Mouse (Mus musculus): Measurements from ENCODE around the gene Atrnl1. TPM values are rescaled to one million over a fixed set of nuclear protein-coding genes. Genes with fewer than 3 reads are reported as not detected.
"Not testable (repeated sequence)": the region's sequence is repeated elsewhere in the genome, so short reads cannot be mapped to it uniquely, and the experiment has no call there.

The Atrnl1 gene
- polyA plus RNA-seq, 1 experiment from 2014 or later = 7.8 TPM

DNA sequence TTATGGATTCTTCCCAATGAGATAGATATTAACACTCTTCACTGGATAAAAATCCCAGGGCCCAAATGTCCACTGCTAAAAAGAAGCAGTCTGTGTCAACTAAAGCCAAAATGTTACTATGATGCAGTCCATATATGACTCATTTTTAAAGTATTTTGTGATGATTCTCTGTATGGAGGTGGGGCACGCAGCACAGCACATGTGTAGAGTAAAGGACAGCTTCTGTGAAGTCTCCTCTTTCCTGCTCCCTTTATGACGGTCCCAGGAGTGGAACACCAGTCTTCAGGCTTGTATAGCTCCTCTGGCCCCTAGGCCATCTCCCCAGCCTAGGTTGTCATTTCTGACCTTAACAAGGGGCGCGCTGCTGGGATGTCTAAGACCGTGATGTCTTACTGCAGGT, 434.0 kb downstream of the Atrnl1 start:
- H3K36me3 ChIP-seq (replicated peaks; ENCODE audit: control insufficient read depth, insufficient read depth, low read depth, low read length) = no peaks in the 10 kb centered on the region
- no peaks in the 10 kb centered on the region for H3K9me3 ChIP-seq (replicated peaks; ENCODE audit: control insufficient read depth, low read length)
- WGBS = 91% methylated on average over 5 of the region's 5 CpGs
- no peak for ATAC-seq (replicated peaks; ENCODE audit: insufficient number of reproducible peaks, low FRiP score, low TSS enrichment, low read depth)
- no peak overlapping the region for H3K4me3 ChIP-seq (ENCODE audit: low read depth, low read length)
- no peak overlapping the region for H3K9ac ChIP-seq (replicated peaks; ENCODE audit: low read length)
- H3K27me3 ChIP-seq (ENCODE audit: control insufficient read depth, insufficient read depth, low read length) = no peaks in the 10 kb centered on the region
- no peak overlapping the region for H3K4me2 ChIP-seq (ENCODE audit: low read depth, low read length)
- no peaks in the 10 kb centered on the region for H3K4me1 ChIP-seq (ENCODE audit: control insufficient read depth, insufficient read depth, low read length)
- no peak for DNase-seq (ENCODE audit: low spot score)
- no peak overlapping the region for H3K27ac ChIP-seq (replicated peaks; ENCODE audit: low read depth, low read length)

DNA sequence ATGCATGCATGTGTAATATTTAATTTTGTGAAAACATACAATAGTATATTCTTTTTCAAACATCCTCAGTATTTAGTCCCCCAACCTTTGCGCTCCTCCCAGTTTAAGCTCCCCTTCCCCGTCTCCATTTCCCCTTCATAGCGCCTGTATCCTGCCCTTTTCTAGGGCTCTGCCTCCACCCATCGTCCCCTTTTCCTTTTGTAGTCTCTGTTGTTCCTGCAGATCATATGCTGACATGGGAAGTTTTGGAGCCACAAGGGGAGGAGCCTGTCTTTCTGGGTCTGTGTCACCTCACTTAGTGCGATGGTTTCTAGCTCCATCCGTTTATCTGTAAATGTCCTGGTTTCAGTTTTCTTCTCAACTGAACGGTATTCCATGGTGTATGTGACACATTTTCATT, 435.8 kb downstream of the Atrnl1 start:
- Histone ChIP-seq H3K36me3 (replicated peaks; ENCODE audit: control insufficient read depth, insufficient read depth, low read depth, low read length) (no peaks in the 10 kb centered on the region), H3K4me2 (ENCODE audit: low read depth, low read length) (no peak overlapping the region), H3K9ac (replicated peaks; ENCODE audit: low read length) (no peak overlapping the region), H3K4me3 (ENCODE audit: low read depth, low read length) (no peak overlapping the region), H3K9me3 (replicated peaks; ENCODE audit: control insufficient read depth, low read length) (no peaks in the 10 kb centered on the region), H3K27me3 (ENCODE audit: control insufficient read depth, insufficient read depth, low read length) (no peaks in the 10 kb centered on the region), H3K4me1 (ENCODE audit: control insufficient read depth, insufficient read depth, low read length) (no peaks in the 10 kb centered on the region), H3K27ac (replicated peaks; ENCODE audit: low read depth, low read length) (no peak overlapping the region)
- 83% methylated on average over 7 of the region's 7 CpGs for WGBS
- ATAC-seq (replicated peaks; ENCODE audit: insufficient number of reproducible peaks, low FRiP score, low TSS enrichment, low read depth) (no peak), DNase-seq (ENCODE audit: low spot score) (no peak)

DNA sequence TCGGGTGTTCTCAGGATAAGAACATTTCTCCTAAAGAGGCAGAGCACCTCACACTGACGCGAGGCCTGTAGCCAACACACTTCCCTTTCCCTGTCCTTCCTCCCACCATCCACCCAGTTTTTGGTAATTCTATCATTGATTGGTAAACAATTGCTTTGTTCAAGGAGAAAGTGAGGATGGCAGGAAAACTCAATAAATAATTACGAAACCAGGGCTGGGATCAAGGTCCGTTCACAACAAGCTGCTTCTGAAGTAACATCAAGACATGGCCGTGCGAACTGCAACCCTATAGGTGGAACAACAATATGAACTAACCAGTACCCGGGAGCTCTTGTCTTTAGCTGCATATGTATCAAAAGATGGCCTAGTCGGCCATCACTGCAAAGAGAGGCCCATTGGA, 439.6 kb downstream of the Atrnl1 start:
- H3K36me3 ChIP-seq (replicated peaks; ENCODE audit: control insufficient read depth, insufficient read depth, low read depth, low read length); ATAC-seq (replicated peaks; ENCODE audit: insufficient number of reproducible peaks, low FRiP score, low TSS enrichment, low read depth); H3K27ac ChIP-seq (replicated peaks; ENCODE audit: low read depth, low read length); H3K4me3 ChIP-seq (ENCODE audit: low read depth, low read length); H3K27me3 ChIP-seq (ENCODE audit: control insufficient read depth, insufficient read depth, low read length); H3K4me1 ChIP-seq (ENCODE audit: control insufficient read depth, insufficient read depth, low read length); DNase-seq (ENCODE audit: low spot score); H3K4me2 ChIP-seq (ENCODE audit: low read depth, low read length); H3K9ac ChIP-seq (replicated peaks; ENCODE audit: low read length); H3K9me3 ChIP-seq (replicated peaks; ENCODE audit: control insufficient read depth, low read length): not testable (repeated sequence)
- 95% methylated on average over 8 of the region's 9 CpGs for WGBS

DNA sequence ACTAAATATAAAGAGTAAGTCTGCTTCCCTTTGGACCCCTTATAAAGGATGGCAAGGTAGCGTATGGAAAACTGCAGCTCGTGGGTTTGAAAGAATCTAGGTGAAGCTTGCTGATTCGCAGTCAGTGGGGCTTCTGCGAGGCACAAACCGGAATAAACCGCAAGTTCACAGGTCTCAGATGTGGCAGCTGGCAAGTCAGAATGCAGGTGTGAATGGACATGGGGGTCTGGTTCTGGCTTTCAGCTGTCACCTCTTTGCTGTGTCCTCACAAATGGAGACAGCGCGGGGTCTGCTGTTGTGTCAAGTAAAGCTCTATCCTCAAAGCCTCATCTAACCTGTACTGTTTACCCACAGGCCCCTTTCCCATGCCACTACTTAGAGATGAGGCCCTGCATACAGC, 440.2 kb downstream of the Atrnl1 start:
- Histone ChIP-seq H3K27me3 (ENCODE audit: control insufficient read depth, insufficient read depth, low read length) (no peaks in the 10 kb centered on the region), H3K9ac (replicated peaks; ENCODE audit: low read length) (no peak overlapping the region), H3K27ac (replicated peaks; ENCODE audit: low read depth, low read length) (no peak overlapping the region), H3K4me2 (ENCODE audit: low read depth, low read length) (no peak overlapping the region), H3K36me3 (replicated peaks; ENCODE audit: control insufficient read depth, insufficient read depth, low read depth, low read length) (no peaks in the 10 kb centered on the region), H3K9me3 (replicated peaks; ENCODE audit: control insufficient read depth, low read length) (no peaks in the 10 kb centered on the region), H3K4me3 (ENCODE audit: low read depth, low read length) (no peak overlapping the region), H3K4me1 (ENCODE audit: control insufficient read depth, insufficient read depth, low read length) (no peaks in the 10 kb centered on the region)
- ATAC-seq (replicated peaks; ENCODE audit: insufficient number of reproducible peaks, low FRiP score, low TSS enrichment, low read depth) = no peak
- 87% methylated on average over 8 of the region's 8 CpGs for WGBS
- no peak for DNase-seq (ENCODE audit: low spot score)

DNA sequence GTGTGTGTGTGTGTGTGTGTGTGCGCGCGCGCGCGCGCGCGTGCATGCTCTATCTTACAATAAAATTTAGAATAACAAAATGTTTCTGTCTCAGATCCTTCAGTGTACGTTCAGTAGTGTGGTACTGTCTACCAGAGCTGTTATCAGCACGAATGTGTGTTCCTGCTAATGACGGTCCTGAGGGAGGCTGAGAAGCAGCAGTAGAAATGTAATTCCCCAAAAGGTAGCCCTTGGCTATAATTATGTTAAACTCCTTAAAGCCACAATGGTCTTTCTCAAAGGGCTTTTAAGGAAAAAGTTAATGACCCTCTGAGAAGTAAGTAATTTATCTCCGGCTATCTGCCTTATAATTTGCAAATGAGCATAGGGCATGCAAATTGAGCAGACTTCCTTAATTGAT, 441.1 kb downstream of the Atrnl1 start:
- no peak for DNase-seq (ENCODE audit: low spot score)
- no peak overlapping the region for H3K4me2 ChIP-seq (ENCODE audit: low read depth, low read length)
- ATAC-seq (replicated peaks; ENCODE audit: insufficient number of reproducible peaks, low FRiP score, low TSS enrichment, low read depth) = no peak
- no peak overlapping the region for H3K27ac ChIP-seq (replicated peaks; ENCODE audit: low read depth, low read length)
- no peak overlapping the region for H3K4me3 ChIP-seq (ENCODE audit: low read depth, low read length)
- H3K9ac ChIP-seq (replicated peaks; ENCODE audit: low read length) = no peak overlapping the region
- H3K27me3 ChIP-seq (ENCODE audit: control insufficient read depth, insufficient read depth, low read length) = no peaks in the 10 kb centered on the region
- WGBS = 78% methylated on average over 13 of the region's 13 CpGs
- no peaks in the 10 kb centered on the region for H3K36me3 ChIP-seq (replicated peaks; ENCODE audit: control insufficient read depth, insufficient read depth, low read depth, low read length)
- H3K9me3 ChIP-seq (replicated peaks; ENCODE audit: control insufficient read depth, low read length) = no peaks in the 10 kb centered on the region
- H3K4me1 ChIP-seq (ENCODE audit: control insufficient read depth, insufficient read depth, low read length) = no peaks in the 10 kb centered on the region

DNA sequence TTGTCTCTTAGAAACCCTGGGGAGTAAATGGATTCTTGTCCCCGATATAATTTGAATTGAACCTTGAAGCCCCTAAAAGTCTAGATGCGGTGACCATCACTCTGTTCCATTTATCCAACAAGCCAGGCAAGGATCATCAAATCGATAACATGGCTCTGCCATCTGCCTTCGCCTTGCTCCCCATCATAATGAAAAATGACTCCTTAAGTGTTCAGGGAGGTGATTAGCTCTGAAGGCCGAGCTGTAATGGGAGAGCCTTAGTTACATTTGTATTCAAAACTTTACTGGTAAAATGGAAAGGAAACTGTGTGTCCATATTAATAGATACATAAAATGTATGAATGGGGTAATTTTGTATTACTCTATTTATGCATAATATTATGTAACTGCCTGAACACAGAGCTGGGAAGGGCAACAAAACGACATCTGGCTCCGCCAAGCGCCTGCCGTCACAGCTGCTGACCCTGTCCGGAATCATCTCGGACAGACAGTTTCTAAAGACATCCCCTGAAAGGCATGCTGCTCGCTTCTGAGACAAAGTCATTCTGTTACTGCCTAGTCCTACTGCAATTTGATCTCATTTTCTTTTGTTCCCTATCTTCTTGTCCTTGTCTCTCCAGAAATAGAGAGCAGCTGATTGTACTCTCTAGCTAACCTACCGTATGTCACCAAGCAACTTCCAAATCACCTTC, 441.8 kb downstream of the Atrnl1 start:
- H3K27ac ChIP-seq (replicated peaks; ENCODE audit: low read depth, low read length) = no peak overlapping the region
- H3K4me3 ChIP-seq (ENCODE audit: low read depth, low read length) = no peak overlapping the region
- H3K36me3 ChIP-seq (replicated peaks; ENCODE audit: control insufficient read depth, insufficient read depth, low read depth, low read length) = no peaks in the 10 kb centered on the region
- H3K9me3 ChIP-seq (replicated peaks; ENCODE audit: control insufficient read depth, low read length) = no peaks in the 10 kb centered on the region
- no peak overlapping the region for H3K4me2 ChIP-seq (ENCODE audit: low read depth, low read length)
- no peaks in the 10 kb centered on the region for H3K27me3 ChIP-seq (ENCODE audit: control insufficient read depth, insufficient read depth, low read length)
- 53% methylated on average over 13 of the region's 13 CpGs for WGBS
- H3K9ac ChIP-seq (replicated peaks; ENCODE audit: low read length) = no peak overlapping the region
- ATAC-seq (replicated peaks; ENCODE audit: insufficient number of reproducible peaks, low FRiP score, low TSS enrichment, low read depth) (no peak), DNase-seq (ENCODE audit: low spot score) (no peak)
- H3K4me1 ChIP-seq (ENCODE audit: control insufficient read depth, insufficient read depth, low read length) = no peaks in the 10 kb centered on the region

DNA sequence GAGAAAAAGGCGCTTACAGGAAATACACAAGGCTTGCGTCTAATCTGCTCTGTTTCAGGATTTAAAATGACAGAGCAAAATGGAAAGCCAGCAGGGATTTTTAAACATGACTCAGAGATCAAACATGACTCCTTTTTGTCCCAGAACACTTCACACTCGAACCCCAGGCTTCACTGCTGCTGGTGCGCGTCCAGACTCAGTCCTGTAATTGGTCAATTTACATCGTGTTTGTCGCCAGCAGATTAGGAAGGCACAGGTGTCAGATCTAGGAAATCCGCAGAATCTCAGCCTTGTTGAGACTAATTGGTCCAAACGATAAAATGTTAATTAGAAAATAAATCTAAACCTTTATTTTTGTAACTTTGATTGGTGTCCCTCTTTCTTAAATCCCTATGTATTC, 448.9 kb downstream of the Atrnl1 start:
- no peaks in the 10 kb centered on the region for H3K27me3 ChIP-seq (ENCODE audit: control insufficient read depth, insufficient read depth, low read length)
- no peak overlapping the region for H3K4me3 ChIP-seq (ENCODE audit: low read depth, low read length)
- H3K4me1 ChIP-seq (ENCODE audit: control insufficient read depth, insufficient read depth, low read length) = no peaks in the 10 kb centered on the region; the same call in 1 of the 2 replicates
- H3K4me2 ChIP-seq (ENCODE audit: low read depth, low read length) = no peak overlapping the region
- ATAC-seq (replicated peaks; ENCODE audit: insufficient number of reproducible peaks, low FRiP score, low TSS enrichment, low read depth) (no peak), DNase-seq (ENCODE audit: low spot score) (peak; percentile 31)
- H3K9me3 ChIP-seq (replicated peaks; ENCODE audit: control insufficient read depth, low read length) = no peaks in the 10 kb centered on the region
- H3K27ac ChIP-seq (replicated peaks; ENCODE audit: low read depth, low read length) = no peak overlapping the region
- H3K36me3 ChIP-seq (replicated peaks; ENCODE audit: control insufficient read depth, insufficient read depth, low read depth, low read length) = no peaks in the 10 kb centered on the region
- 34% methylated on average over 9 of the region's 9 CpGs for WGBS
- no peak overlapping the region for H3K9ac ChIP-seq (replicated peaks; ENCODE audit: low read length)

DNA sequence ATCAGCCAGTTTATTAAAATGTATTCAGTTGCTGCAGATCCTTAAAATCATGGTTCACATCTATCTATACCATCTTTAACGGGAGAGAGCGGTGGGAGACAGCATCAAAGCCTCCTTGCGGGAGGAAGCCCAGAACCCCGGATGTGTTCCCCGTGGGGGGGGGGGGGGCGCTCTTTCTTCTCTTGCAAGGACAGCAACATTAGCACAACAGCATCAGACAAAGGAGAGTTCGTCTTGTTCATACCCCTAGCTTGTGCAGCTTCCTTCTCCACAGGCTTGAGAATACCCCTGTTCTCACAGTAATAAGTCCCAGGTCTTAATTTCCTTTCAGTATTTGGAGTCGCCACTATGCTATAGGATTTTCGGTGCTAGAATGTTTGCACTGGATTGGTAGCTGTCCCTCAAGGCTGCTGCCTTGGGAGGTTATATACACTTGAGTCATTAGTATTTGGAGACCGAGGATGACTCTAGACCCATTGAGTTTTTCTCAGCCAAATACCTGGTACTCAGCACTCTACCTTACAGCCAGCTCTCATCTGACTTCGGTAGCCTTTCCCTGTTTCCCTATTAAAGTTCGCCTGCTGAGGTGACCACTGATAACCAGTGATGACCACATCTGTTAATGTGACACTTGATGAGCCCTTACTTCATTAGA, 449.5 kb downstream of the Atrnl1 start:
- WGBS = 16% methylated on average over 12 of the region's 12 CpGs
- no peak overlapping the region for H3K4me3 ChIP-seq (ENCODE audit: low read depth, low read length)
- H3K4me2 ChIP-seq (ENCODE audit: low read depth, low read length) = peak overlapping the region; percentile 27
- H3K36me3 ChIP-seq (replicated peaks; ENCODE audit: control insufficient read depth, insufficient read depth, low read depth, low read length) = no peaks in the 10 kb centered on the region
- no peaks in the 10 kb centered on the region for H3K9me3 ChIP-seq (replicated peaks; ENCODE audit: control insufficient read depth, low read length)
- no peaks in the 10 kb centered on the region; the same call in 1 of the 2 replicates for H3K4me1 ChIP-seq (ENCODE audit: control insufficient read depth, insufficient read depth, low read length)
- peak overlapping the region; percentile 20; the same call in 1 of the 2 replicates for H3K27ac ChIP-seq (replicated peaks; ENCODE audit: low read depth, low read length)
- peak; percentile 42; the same call in 1 of the 2 replicates for ATAC-seq (replicated peaks; ENCODE audit: insufficient number of reproducible peaks, low FRiP score, low TSS enrichment, low read depth)
- no peak overlapping the region; the same call in 1 of the 2 replicates for H3K9ac ChIP-seq (replicated peaks; ENCODE audit: low read length)
- H3K27me3 ChIP-seq (ENCODE audit: control insufficient read depth, insufficient read depth, low read length) = no peaks in the 10 kb centered on the region
- DNase-seq (ENCODE audit: low spot score) = no peak
